Comparison of ENCODE assay signal across 13 mouse cellular contexts in genomic region chr7:114063534-114063933, GRCm38 (mm10). TPM values are rescaled to one million over a fixed set of nuclear protein-coding genes. Genes with fewer than 3 reads are reported as not detected.
DNase-seq lines count a peak whose midpoint lies in the region; ATAC-seq lines count a peak whose summit lies in the region.
"Had no signal": no experiment of that assay in that cellular context is flagged by ENCODE, and none has a peak within 500 bp of the region (broad histone marks: within the 10 kb centered on the region; RNA-seq: fewer than 3 reads in every experiment).

No protein-coding gene starts in this region.

- WGBS in heart, embryonic 15.5 days: 24% methylated on average over 8 of the region's 8 CpGs
- 61% methylated on average over 8 of the region's 8 CpGs for WGBS in kidney, embryonic 16.5 days

- DNase-seq in heart, adult 11 months: peak; percentile 95
- no peak for DNase-seq in heart, postnatal 25 days (ENCODE audit: low spot score)
- DNase-seq in right cerebral cortex, adult 18-20 months: peak; percentile 43
- DNase-seq in right cerebral cortex, postnatal 14 days: no peak
- peak; percentile 73 for DNase-seq in telencephalon, adult 2 months (ENCODE audit: low read depth, low spot score)
- no peak for DNase-seq in thymus, adult 18-20 months
- DNase-seq: adrenal gland, adult 8-10 months; gastrocnemius, postnatal 36 days had no signal

- 0 out of 2 replicates have a peak, but pooled peaks cover 3% of the 10 kb centered on the region for H3K36me3 ChIP-seq in heart, embryonic 15.5 days
- no peaks in the 10 kb centered on the region for H3K36me3 ChIP-seq in kidney, embryonic 16.5 days (ENCODE audit: insufficient read depth, low read length)
- H3K36me3 ChIP-seq: liver, embryonic 15.5 days had no signal

- H3K27me3 ChIP-seq in heart, embryonic 15.5 days: no peaks in the 10 kb centered on the region
- H3K27me3 ChIP-seq in kidney, embryonic 16.5 days (ENCODE audit: insufficient read depth, low read length): no peaks in the 10 kb centered on the region
- H3K27me3 ChIP-seq: liver, embryonic 15.5 days had no signal

- H3K4me3 ChIP-seq in heart, embryonic 15.5 days: no peak overlapping the region
- no peak overlapping the region for H3K4me3 ChIP-seq in kidney, embryonic 16.5 days (ENCODE audit: low read length)
- H3K4me3 ChIP-seq: limb, embryonic 10.5 days; liver, embryonic 15.5 days had no signal

- H3K4me1 ChIP-seq in heart, embryonic 15.5 days (replicated peaks): peaks cover 40% of the 10 kb centered on the region
- peaks cover 21% of the 10 kb centered on the region for H3K4me1 ChIP-seq in kidney, embryonic 16.5 days (ENCODE audit: insufficient read depth, low read length)

- H3K4me2 ChIP-seq in heart, embryonic 15.5 days: 0 out of 2 replicates have a peak overlapping the region, but pooled peaks have one; percentile 15
- no peak overlapping the region for H3K4me2 ChIP-seq in kidney, embryonic 16.5 days (replicated peaks; ENCODE audit: low read depth, low read length)
- H3K4me2 ChIP-seq: liver, embryonic 15.5 days had no signal

- H3K27ac ChIP-seq in heart, embryonic 15.5 days: peak overlapping the region; percentile 36; the same call in 1 of the 2 replicates
- H3K27ac ChIP-seq in kidney, embryonic 16.5 days (ENCODE audit: low read length): no peak overlapping the region
- H3K27ac ChIP-seq: limb, embryonic 10.5 days; liver, embryonic 15.5 days had no signal

- H3K9me3 ChIP-seq in heart, embryonic 15.5 days (replicated peaks): no peaks in the 10 kb centered on the region
- 0 out of 2 replicates have a peak, but pooled peaks cover 3% of the 10 kb centered on the region for H3K9me3 ChIP-seq in kidney, embryonic 16.5 days (ENCODE audit: low read length)
- H3K9me3 ChIP-seq: limb, embryonic 10.5 days; liver, embryonic 15.5 days had no signal

- intact Hi-C loops in heart, postnatal 25 days (cut with DNase I): no loop called here

- ATAC-seq in heart, embryonic 15.5 days (replicated peaks; ENCODE audit: insufficient number of reproducible peaks, insufficient read depth, low FRiP score, low read depth): peak; percentile 34
- ATAC-seq in kidney, embryonic 16.5 days (ENCODE audit: low FRiP score, low TSS enrichment): no peak
- ATAC-seq: CD4-positive, CD25-positive, alpha-beta regulatory T cell, adult 4 months had no signal

- H3K9ac ChIP-seq in heart, embryonic 15.5 days: no peak overlapping the region
- H3K9ac ChIP-seq in kidney, embryonic 16.5 days (replicated peaks; ENCODE audit: low read length): no peak overlapping the region
- H3K9ac ChIP-seq: liver, embryonic 15.5 days had no signal

RNA-seq across cellular contexts. Expression of gene Rras2, which starts 54.0 kb away (rescaled TPM):
- 10 to 100 TPM; 48.2 to 50.2 TPM for total RNA-seq in heart, postnatal 25 days (2021)
- 44.1 and 44.6 TPM in 2 replicates for polyA plus RNA-seq in heart, embryonic 15.5 days (2015; fragmentation: Nextera tagmentation; extraction: Ambion mirVana)
- 33.6 and 36.4 TPM in 2 replicates for polyA plus RNA-seq in kidney, embryonic 16.5 days (2015; fragmentation: Nextera tagmentation; extraction: Ambion mirVana)

Comparison
In these comparisons a context has a peak if more than half of its experiments do, and no peak if none do; other contexts are left out.
1. DNase-seq: peak in heart, adult 11 months (single experiment), right cerebral cortex, adult 18-20 months (single experiment) and telencephalon, adult 2 months (single experiment); none in heart, postnatal 25 days (single experiment), right cerebral cortex, postnatal 14 days (single experiment) and thymus, adult 18-20 months (0 of 2).